Mouse (Mus musculus): ENCODE data around the gene Xrcc6. TPM values are rescaled to one million over a fixed set of nuclear protein-coding genes. Genes with fewer than 3 reads are reported as not detected.
A peak's percentile ranks its signal among the peaks of the same experiment; 100 is the strongest.

Xrcc6 gene
- total RNA-seq, 1 experiment from 2014 or later: 102 TPM

- peak; percentile 17 for DNase-seq
These were observed 98.5 kb downstream of the Xrcc6 start for GRCm38 (mm10) chr15:82086131-82086530.

DNA sequence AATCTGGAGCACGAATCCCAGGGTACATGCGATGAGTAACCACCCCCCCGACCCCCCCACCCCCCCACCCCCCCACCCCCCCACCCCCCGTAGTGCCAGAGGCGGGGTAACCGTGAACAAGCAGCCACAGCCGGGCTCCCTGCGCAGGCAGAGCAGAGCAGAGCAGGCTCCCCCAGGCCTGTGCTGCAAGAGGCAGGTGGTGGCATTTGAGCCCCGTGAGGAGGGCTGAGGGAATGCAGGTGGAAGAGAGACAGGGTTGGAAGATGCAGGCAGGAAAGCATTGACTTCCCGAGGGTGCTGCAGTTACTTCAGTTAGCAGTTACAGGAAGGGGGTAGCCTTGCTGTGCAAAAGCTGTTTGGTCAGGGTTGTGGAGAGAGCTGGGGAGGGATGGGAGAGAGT lies 99.6 kb downstream of the Xrcc6 start:
- DNase-seq: no peak

Other genes with a start within 250 kb of the Xrcc6 start
- 70.0 and 84.2 TPM in 2 replicates for gene Zc3h7b, start 242.8 kb upstream of the Xrcc6 start, total RNA-seq (2021)
- gene Rangap1, start 242.3 kb upstream of the Xrcc6 start, total RNA-seq (2021): 60.3 and 73.7 TPM in 2 replicates
- gene Tef, start 185.4 kb upstream of the Xrcc6 start, total RNA-seq (2021): 111 and 146 TPM in 2 replicates
- gene Tob2, start 129.0 kb upstream of the Xrcc6 start, total RNA-seq (2021): 72.3 and 86.1 TPM in 2 replicates
- 53.8 and 58.7 TPM in 2 replicates for gene Phf5a, start 115.9 kb upstream of the Xrcc6 start, total RNA-seq (2021)
- 641 and 903 TPM in 2 replicates for gene Aco2, start 115.5 kb upstream of the Xrcc6 start, total RNA-seq (2021)
- gene Polr3h, start 61.6 kb upstream of the Xrcc6 start, total RNA-seq (2021): 21.4 and 28.9 TPM in 2 replicates
- gene Csdc2, start 51.1 kb upstream of the Xrcc6 start, total RNA-seq (2021): 9.9 and 20.0 TPM in 2 replicates
- 70.2 and 103 TPM in 2 replicates for gene Pmm1, start 26.9 kb upstream of the Xrcc6 start, total RNA-seq (2021)
- gene 1700029P11Rik, start 7.3 kb upstream of the Xrcc6 start, total RNA-seq (2021): not detected in 2 replicates
- 80.3 and 81.7 TPM in 2 replicates for gene Desi1, start 46.0 kb downstream of the Xrcc6 start, total RNA-seq (2021)
- gene Snu13, start 59.8 kb downstream of the Xrcc6 start, total RNA-seq (2021): 83.1 and 99.8 TPM in 2 replicates
- not detected in 2 replicates for gene 4930407I10Rik, start 71.3 kb downstream of the Xrcc6 start, total RNA-seq (2021)
- gene Mei1, start 82.2 kb downstream of the Xrcc6 start, total RNA-seq (2021): 2.8 and 4.3 TPM in 2 replicates
- 11.2 and 11.3 TPM in 2 replicates for gene Ccdc134, start 140.1 kb downstream of the Xrcc6 start, total RNA-seq (2021)
- 85.2 and 95.5 TPM in 2 replicates for gene Srebf2, start 159.3 kb downstream of the Xrcc6 start, total RNA-seq (2021)
- 0.24 and 0.48 TPM in 2 replicates for gene Shisa8, start 225.0 kb downstream of the Xrcc6 start, total RNA-seq (2021)
- gene Tnfrsf13c, start 236.5 kb downstream of the Xrcc6 start, total RNA-seq (2021): 0.21 TPM in 1 of 2 replicates, not detected in the other